Mouse (Mus musculus) embryonic facial prominence, embryonic 10.5 days (tissue): Measurements from ENCODE around the gene Sp100. TPM values are rescaled to one million over a fixed set of nuclear protein-coding genes. Genes with fewer than 3 reads are reported as not detected.

Experiments
- DNase-seq: peaks from one replicate; pipeline ENCODE4 v3.0.0-alpha.2; 2017; ENCODE audit warnings: low spot score
- H3K27ac ChIP-seq: fragments of 300-500 bp; sonication (generic); replicated peaks from 2 replicates; pipeline ENCODE4 v1.5.1; 2016; ENCODE audit warnings: mild to moderate bottlenecking
- H3K27me3 ChIP-seq: fragments of 300-500 bp; sonication (generic); replicated peaks from 2 replicates; pipeline ENCODE4 v1.6.1; 2016; ENCODE audit warnings: low read depth, mild to moderate bottlenecking; ENCODE audit not compliant: poor library complexity, severe bottlenecking
- H3K36me3 ChIP-seq: fragments of 300-500 bp; sonication (generic); replicated peaks from 2 replicates; pipeline ENCODE4 v1.6.1; 2016; ENCODE audit warnings: mild to moderate bottlenecking, moderate library complexity
- H3K4me1 ChIP-seq: fragments of 300-500 bp; sonication (generic); 2 replicates; pipeline ENCODE4 v1.6.1; 2016
- H3K4me3 ChIP-seq: fragments of 300-500 bp; sonication (generic); 2 replicates; pipeline ENCODE4 v1.5.1; 2016; ENCODE audit warnings: mild to moderate bottlenecking, moderate library complexity
- H3K9me3 ChIP-seq: fragments of 300-500 bp; sonication (generic); 2 replicates; pipeline ENCODE4 v1.6.1; 2016; ENCODE audit warnings: mild to moderate bottlenecking
- WGBS: fragments of 180-500 bp; shearing (Covaris S2); methylation state at CpG from one replicate; pipeline ENCODE4 v1.1.7; 2016; 5-methylcytosine and 5-hydroxymethylcytosine counted together
- polyA plus RNA-seq: library from polyadenylated mRNA; unstranded; fragments of >200 nt; fragmentation: Nextera tagmentation; extraction: Ambion mirVana; gene quantifications from 2 replicates; pipeline ENCODE4 v1.2.1, GENCODE M21; 2016

Sp100 gene
- polyA plus RNA-seq, 1 experiment from 2014 or later: 0.34 TPM

GRCm38 (mm10) chr1:85705552-85705951 is 55.8 kb downstream of the Sp100 start:
- H3K4me3 ChIP-seq: no peak overlapping the region
- 0 out of 2 replicates have a peak, but pooled peaks cover 6% of the 10 kb centered on the region for H3K4me1 ChIP-seq
- no peaks in the 10 kb centered on the region for H3K36me3 ChIP-seq
- H3K27ac ChIP-seq: no peak overlapping the region
- H3K27me3 ChIP-seq: no peaks in the 10 kb centered on the region
- no peak for DNase-seq
- 89% methylated on average over 1 of the region's 1 CpGs for WGBS
- H3K9me3 ChIP-seq: no peaks in the 10 kb centered on the region

- no peak for DNase-seq
- no peak overlapping the region for H3K27ac ChIP-seq
- H3K4me3 ChIP-seq: no peak overlapping the region
- H3K27me3 ChIP-seq: no peaks in the 10 kb centered on the region
- H3K9me3 ChIP-seq: no peaks in the 10 kb centered on the region
- H3K4me1 ChIP-seq: 0 out of 2 replicates have a peak, but pooled peaks cover 6% of the 10 kb centered on the region
- no peaks in the 10 kb centered on the region for H3K36me3 ChIP-seq
- WGBS: 93% methylated on average over 2 of the region's 2 CpGs
These were observed 57.0 kb downstream of the Sp100 start for GRCm38 (mm10) chr1:85706754-85707153.

- peaks cover 6% of the 10 kb centered on the region for H3K4me1 ChIP-seq
- no peaks in the 10 kb centered on the region for H3K27me3 ChIP-seq
These were observed 64.7 kb downstream of the Sp100 start for GRCm38 (mm10) chr1:85714501-85714900.

DNA sequence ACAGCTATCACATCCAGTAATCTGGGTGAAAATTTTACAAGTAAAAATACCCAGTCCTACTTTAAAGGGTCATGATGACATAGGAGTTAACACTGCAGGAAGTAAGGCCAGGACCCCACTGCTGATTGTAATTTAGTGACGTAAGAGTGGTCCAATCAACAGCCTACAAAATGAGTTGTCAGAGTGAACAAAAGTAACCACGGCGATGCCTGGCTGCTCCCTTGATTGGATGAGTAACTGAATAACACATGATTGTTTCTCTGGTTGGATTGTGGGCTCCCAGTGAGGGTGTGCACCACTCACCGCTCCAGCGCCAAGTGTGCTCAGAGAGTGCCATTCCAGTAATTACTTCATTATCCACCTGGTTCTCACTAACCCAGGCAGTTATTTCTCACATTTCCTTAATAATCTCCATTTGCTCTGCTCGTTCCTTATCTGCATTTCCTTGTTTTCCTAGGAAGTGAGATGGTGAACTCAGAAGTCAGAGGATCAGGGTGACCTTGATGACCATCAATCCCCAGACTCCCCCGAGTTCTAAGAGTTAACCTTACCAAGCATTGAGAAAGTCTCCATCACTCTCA is 66.7 kb downstream of the Sp100 start:
- H3K9me3 ChIP-seq: no peaks in the 10 kb centered on the region
- no peak overlapping the region for H3K4me3 ChIP-seq
- peak; percentile 32 for DNase-seq
- H3K36me3 ChIP-seq: no peaks in the 10 kb centered on the region
- H3K27ac ChIP-seq: no peak overlapping the region
- no peaks in the 10 kb centered on the region for H3K27me3 ChIP-seq
- peaks cover 11% of the 10 kb centered on the region for H3K4me1 ChIP-seq
- 60% methylated on average over 7 of the region's 7 CpGs for WGBS

More at GRCm38 (mm10) chr1:85714501-85714900, 64.7 kb downstream of the Sp100 start:
- Histone ChIP-seq H3K9me3 (no peaks in the 10 kb centered on the region), H3K27ac (no peak overlapping the region), H3K4me3 (no peak overlapping the region), H3K36me3 (no peaks in the 10 kb centered on the region)
- DNase-seq: no peak

- no peaks in the 10 kb centered on the region for H3K9me3 ChIP-seq
- H3K27ac ChIP-seq: no peak overlapping the region
- 82% methylated on average over 4 of the region's 4 CpGs for WGBS
- H3K4me3 ChIP-seq: no peak overlapping the region
- no peaks in the 10 kb centered on the region for H3K36me3 ChIP-seq
- no peak for DNase-seq
- H3K4me1 ChIP-seq: peaks cover 20% of the 10 kb centered on the region
- no peaks in the 10 kb centered on the region for H3K27me3 ChIP-seq
These were observed 69.3 kb downstream of the Sp100 start for GRCm38 (mm10) chr1:85719049-85719448.

GRCm38 (mm10) chr1:85720220-85720893 is 70.6 kb downstream of the Sp100 start:
- no peaks in the 10 kb centered on the region for H3K9me3 ChIP-seq
- H3K27ac ChIP-seq: no peak overlapping the region
- no peaks in the 10 kb centered on the region for H3K27me3 ChIP-seq
- WGBS: 77% methylated on average over 10 of the region's 10 CpGs
- no peaks in the 10 kb centered on the region for H3K36me3 ChIP-seq
- peaks cover 20% of the 10 kb centered on the region for H3K4me1 ChIP-seq
- peak; percentile 29 for DNase-seq
- H3K4me3 ChIP-seq: no peak overlapping the region

- WGBS: 76% methylated on average over 6 of the region's 6 CpGs
- Histone ChIP-seq H3K4me1 (peaks cover 5% of the 10 kb centered on the region; the same call in 1 of the 2 replicates), H3K27me3 (no peaks in the 10 kb centered on the region), H3K9me3 (no peaks in the 10 kb centered on the region), H3K36me3 (no peaks in the 10 kb centered on the region), H3K4me3 (no peak overlapping the region), H3K27ac (no peak overlapping the region)
- no peak for DNase-seq
These were observed 80.7 kb downstream of the Sp100 start for GRCm38 (mm10) chr1:85730471-85730870.

DNA sequence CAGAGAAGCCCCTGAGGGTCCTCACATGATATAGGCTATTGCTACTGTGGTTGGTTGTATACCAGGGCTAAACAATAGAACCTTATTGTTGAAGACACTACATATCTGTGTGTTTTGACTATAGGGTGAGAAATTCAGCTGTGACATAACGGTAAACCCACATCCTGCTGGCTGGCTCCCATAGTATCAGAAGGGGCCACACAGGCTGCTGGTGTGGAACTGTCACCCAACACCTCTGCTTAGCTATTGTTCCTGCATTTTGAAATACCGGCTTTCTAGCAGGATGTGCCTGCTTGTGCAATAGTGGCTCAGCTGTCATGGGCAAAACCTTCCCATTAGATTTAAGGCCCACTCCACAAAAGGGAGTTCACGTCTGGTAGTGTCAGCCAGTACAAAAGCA is 82.8 kb downstream of the Sp100 start:
- H3K27me3 ChIP-seq: no peaks in the 10 kb centered on the region
- no peak for DNase-seq
- H3K27ac ChIP-seq: no peak overlapping the region
- no peaks in the 10 kb centered on the region for H3K9me3 ChIP-seq
- no peak overlapping the region for H3K4me3 ChIP-seq
- no peaks in the 10 kb centered on the region for H3K36me3 ChIP-seq
- 87% methylated on average over 3 of the region's 3 CpGs for WGBS
- peaks cover 14% of the 10 kb centered on the region; the same call in 1 of the 2 replicates for H3K4me1 ChIP-seq

DNA sequence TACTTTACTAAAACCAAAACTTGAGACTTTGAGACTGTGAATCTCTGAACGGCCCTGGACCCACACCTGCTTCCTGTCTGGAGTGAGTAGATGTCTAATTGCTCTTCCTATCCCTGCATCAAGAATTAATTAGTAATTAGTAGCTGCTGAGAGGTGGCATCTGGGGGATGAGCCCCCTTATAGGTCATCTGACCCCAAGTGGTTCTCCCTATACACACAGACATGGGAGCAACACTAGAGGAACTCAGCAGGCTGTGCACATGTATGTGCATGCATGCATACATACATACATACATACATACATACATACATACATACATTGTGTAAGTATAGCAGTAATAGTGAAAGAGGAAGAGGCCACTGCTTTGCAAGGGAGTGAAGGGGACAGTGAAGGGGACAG is 84.7 kb downstream of the Sp100 start:
- DNase-seq: no peak
- no peaks in the 10 kb centered on the region for H3K9me3 ChIP-seq
- H3K27ac ChIP-seq: no peak overlapping the region
- H3K36me3 ChIP-seq: no peaks in the 10 kb centered on the region
- no peak overlapping the region for H3K4me3 ChIP-seq
- 78% methylated on average over 1 of the region's 1 CpGs for WGBS
- H3K4me1 ChIP-seq: peaks cover 14% of the 10 kb centered on the region; the same call in 1 of the 2 replicates
- H3K27me3 ChIP-seq: no peaks in the 10 kb centered on the region

DNA sequence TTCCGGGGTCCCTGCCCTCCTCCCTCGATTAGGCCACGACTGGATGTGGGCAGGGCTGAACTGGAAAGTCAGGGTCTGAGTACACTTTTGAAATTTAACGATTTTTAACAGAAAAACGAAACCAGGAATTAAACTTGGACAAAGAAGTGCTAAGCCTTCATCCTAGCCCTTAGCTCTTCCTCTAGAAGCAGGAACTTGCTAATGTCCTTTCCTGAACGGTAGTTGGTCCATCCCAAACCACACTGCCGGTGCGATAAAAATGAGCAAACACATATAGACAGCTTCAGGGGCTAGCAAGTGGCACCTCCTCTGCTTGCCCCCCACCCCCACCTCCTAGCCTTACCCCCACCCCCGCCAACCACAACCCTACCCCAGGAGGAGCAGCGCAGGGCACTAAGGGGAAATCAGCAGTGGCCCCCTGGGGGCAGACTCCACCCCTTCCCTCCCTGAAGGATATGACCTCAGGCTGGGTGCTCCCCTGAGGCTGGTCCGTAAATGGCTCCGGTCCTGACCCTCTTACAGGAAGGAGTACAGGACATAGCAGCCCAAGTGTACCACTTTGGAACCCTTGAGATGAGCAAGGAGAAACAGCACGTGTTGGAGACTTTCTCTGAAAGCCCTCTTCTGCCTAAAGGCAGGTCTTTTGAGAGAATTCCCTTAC is 85.8 kb downstream of the Sp100 start:
- Histone ChIP-seq H3K27ac (peak overlapping the region; percentile 64; the same call in 1 of the 2 replicates), H3K27me3 (no peaks in the 10 kb centered on the region), H3K36me3 (no peaks in the 10 kb centered on the region), H3K9me3 (no peaks in the 10 kb centered on the region), H3K4me3 (peak overlapping the region; percentile 44), H3K4me1 (peaks cover 14% of the 10 kb centered on the region; the same call in 1 of the 2 replicates)
- 75% methylated on average over 13 of the region's 13 CpGs for WGBS
- no peak for DNase-seq

DNA sequence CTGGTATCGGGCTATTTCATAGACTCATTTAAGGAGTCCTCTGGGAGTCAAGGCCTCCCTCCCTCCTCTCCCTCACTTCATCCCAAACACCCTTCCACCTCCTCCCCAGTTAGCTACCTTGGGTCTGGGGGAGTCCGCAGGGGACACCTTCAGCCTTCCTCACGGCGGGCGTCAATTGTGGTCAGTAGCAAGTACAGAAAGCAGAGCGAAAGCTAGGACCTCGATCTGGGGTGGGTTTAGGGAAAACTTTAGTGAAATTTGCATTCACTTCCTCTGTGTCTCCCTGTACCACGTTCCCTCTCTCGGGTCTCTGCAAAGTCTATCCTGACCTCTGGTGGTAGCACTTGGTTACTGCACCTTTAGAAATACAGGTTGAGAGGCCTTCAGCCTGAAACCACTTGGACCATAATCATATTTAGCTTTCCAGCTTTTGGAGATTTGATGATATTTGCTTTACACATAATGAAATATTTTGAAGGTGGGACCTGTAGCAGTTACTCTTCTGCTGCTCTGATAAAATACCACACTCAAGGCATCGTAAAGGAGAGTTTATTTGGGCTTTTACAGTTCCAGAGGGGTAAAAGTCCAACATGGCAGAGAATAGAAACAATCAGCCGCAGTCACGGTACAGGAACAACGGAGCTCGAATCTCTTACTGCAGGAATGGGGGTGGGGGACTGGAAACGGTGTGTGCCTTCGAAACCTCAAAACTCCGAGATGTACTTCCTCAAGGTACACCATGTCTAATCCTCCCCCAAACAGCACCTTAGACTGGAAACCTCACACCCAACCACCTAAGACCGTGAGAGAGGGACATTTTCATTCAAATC is 86.8 kb downstream of the Sp100 start:
- H3K27me3 ChIP-seq: no peaks in the 10 kb centered on the region
- peak overlapping the region; percentile 44 for H3K4me3 ChIP-seq
- peaks cover 10% of the 10 kb centered on the region; the same call in 1 of the 2 replicates for H3K4me1 ChIP-seq
- H3K36me3 ChIP-seq: no peaks in the 10 kb centered on the region
- no peaks in the 10 kb centered on the region for H3K9me3 ChIP-seq
- peak overlapping the region; percentile 64 for H3K27ac ChIP-seq
- WGBS: 40% methylated on average over 18 of the region's 18 CpGs
- peak; percentile 66 for DNase-seq

- H3K27ac ChIP-seq: no peak overlapping the region
- H3K4me3 ChIP-seq: no peak overlapping the region
- no peaks in the 10 kb centered on the region for H3K27me3 ChIP-seq
- no peaks in the 10 kb centered on the region for H3K9me3 ChIP-seq
- WGBS: 91% methylated on average over 4 of the region's 4 CpGs
- H3K4me1 ChIP-seq: peaks cover 21% of the 10 kb centered on the region
- no peak for DNase-seq
- H3K36me3 ChIP-seq: no peaks in the 10 kb centered on the region
These were observed 89.2 kb downstream of the Sp100 start for GRCm38 (mm10) chr1:85739000-85739399.
